Mouse (Mus musculus) monocyte, adult 2 months (primary cell): ENCODE data around the gene 1700029J07Rik.

Experiments used
- DNase-seq, 2 experiments: peaks; one replicate each; pipeline ENCODE4 v3.0.0; 2022; ENCODE audit warnings: low spot score in 2 of 2, low read depth in 1 of 2

The 1700029J07Rik gene

DNA sequence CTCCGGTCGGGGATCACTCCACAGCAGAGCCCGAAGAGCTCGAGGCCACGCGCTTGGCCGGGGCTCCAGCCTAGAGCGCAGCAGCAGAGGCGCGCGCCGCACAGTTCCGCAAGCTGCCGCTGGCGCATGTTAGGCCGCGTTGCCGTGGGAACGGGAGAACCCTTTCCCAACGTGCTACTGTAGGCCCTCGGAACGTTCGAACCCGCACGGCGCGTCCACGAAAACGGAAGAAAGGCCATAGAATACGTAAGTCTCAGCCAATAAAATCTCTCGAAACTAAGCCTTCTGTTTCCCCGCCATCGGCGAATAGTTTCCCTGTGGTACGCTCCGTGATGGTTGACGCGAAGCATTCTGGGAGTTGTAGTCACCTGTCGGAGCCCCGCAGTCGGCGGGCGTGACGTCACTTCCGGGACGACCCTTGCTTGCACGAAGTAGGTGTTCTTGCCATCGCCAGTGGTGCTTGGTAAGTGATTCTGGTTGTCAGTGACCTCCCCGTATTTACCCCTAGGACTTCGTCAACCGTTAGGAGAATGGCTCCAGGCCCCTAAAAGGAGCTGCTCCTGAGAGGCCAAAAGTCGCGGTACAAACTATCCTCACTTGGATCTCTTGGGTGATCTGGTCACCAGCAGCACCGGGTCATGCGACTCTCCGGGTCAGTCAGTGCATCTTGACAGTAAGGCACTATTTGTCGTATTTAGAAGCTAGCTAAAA is at the start of gene 1700029J07Rik, which contains the start of gene Ufsp2:
Gene 1700029J07Rik (minus strand): TSS at position 127 of the 711 bp plus-strand sequence.
Gene Ufsp2 (plus strand): TSS at position 403 of the 711 bp plus-strand sequence.
- peak; percentile 82 to 94 for DNase-seq

DNA sequence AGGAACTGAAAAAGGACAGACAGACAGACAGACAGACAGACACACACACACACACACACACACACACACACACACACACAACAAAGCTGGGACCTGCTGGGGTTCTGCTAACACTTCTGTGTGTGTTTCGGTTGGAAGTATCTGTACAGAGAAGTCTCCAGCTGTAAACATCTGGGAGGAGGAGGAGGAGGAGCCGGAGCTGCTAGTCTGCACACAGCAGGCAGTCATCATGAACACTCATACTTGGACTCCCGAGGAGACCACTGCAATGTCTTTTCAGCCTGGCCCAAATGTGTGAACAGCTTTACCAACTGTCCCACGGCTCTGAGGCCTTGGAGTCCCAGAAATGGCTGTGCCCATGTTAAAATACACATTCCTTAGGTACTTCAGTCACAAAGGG is 49.3 kb upstream of the 1700029J07Rik start:
- DNase-seq: no peak

DNA sequence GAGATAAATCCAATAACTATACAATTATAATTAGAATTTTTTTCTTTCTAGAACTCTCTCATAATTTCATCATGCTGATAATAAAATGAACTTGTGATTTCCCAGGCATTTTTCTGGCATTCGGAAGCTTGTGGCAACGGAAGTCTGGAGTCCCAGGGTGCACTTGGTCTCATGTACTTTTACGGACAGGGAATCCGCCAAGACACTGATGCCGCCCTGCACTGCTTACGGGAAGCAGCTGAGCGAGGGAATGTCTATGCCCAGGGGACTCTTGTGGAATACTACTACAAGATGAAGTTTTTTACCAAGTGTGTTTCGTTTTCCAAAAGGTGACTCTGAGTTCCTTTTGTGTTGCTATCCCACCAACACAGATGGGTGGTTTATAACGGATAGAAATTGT is 47.7 kb upstream of the 1700029J07Rik start:
- DNase-seq: no peak

DNA sequence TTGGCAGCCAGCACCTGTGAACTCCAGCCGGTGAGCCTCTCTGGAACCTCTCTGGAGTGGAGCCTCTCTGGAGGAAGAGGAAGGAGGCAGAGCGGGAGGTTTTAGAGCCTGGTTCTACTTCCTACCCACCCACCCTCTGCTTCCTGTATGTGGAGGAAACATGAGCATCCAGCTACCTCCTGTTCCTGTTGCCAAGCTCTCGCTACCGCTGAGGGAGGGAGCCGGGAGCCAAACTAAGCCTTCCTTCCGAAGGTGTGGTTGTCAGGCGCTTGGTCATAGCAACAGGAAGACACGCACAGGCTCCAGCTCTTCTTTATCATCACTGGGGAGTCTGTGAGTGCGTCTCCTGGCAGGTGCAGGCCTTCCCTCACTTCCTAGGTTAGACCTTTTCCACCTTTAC is 47.2 kb upstream of the 1700029J07Rik start:
- no peak for DNase-seq

DNA sequence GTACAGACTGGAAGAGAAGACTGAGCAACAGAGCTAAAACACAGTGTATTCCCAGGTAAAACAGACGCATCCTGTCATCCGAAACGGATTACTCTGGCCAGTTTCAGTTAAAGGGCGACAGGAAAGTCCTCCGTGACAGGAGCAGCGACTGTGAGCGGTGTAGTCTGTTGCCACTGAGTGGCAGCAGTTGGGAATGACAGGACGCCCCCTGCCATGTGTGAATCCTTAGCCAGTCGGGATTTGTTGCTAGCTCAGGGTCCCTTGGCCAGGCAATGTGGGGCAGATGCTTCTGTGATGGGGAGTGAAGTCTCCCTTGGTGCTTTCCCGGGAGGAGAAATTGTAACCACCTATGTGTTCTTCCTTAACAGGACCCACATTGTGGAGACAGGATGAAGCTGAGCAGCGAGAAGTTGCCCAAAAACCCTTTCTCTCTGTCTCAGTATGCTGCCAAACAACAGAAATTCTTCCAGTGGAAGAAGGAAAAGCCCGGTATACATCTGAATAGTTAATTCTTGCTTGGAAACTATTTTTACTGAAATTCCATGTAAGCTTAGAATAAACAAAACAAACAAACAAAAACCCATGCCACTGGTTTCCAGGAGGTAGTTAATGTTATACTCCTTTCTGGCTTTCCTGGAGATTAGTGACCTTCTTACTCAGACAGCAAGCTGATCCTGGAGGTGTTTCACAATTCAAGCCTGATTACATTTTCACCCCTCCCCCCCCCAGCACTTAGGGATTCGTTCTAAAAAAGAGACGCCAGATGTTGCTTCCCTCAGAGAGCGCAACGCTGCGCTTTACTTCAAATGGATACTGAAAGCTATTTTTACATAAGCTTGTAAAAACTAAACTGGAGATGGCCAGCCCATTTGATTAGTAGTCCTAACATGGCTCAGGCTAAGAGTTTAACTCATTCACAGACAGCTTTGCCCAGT is 36.0 kb upstream of the 1700029J07Rik start:
- no peak for DNase-seq

DNA sequence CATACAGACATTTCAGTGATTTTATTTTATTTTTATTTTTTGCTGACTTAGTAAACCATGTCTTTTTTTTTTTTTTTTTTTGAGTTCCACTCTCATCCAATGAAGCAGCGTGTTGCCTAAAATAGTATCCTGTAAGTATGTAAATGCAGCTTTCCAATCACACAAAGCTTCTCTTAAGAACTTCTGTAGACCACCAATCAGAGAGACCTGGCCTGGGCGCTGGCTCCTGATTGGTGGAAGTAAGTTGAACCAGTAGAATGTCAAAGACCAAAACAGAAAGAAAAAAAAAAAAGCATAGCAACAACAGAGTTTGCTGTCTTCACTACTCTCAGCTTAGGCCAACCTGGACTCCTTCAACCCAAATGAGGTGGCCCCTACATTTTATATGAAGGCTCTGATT is 35.3 kb upstream of the 1700029J07Rik start:
- no peak for DNase-seq

DNA sequence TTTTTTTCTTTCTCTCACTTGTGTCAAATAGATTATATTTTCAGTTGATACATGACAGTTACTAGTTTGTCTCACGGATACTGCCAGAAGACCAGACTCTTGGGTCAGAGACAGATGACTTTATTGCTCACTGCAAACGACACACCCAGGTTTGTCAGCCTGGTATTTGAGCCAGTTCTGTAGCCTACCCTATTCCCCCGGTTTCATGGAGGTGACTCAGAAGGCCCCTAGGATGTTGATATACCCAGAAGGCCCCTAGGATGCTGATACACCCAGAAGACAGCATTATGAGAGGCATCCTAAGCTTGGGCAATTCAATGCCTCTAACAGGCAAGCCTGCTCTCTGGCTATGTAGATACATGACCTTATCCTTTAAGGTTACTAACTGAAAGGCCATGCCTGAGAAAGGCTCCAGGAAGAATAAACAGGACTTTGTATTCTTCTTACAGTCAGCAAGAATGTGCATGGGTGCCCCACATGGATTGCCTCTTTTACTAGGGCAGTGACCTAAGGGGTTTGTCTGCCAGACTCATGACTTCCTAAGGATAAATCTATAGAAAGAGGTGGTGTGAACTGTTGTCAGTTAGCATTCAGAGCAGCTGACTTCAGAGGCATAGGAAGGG is 32.1 kb upstream of the 1700029J07Rik start:
- DNase-seq: no peak

DNA sequence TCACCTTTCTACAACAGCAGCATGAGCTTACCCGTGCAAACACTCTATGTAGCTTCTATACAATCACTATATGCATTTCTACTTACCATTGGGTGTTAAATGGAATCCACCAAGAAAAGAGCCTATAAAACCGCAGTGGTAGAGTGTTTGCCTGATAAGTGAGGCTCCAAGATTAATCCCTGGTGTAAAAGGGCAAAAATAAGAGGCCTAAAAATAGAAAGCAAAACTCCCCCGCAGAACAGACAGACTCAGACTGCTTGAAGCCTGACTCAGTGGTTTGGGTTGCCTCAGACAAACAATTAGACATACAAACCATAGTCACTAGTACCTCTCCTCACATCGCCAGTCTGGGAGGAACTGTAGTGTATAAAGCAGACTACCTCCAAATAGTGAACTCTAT is 30.5 kb upstream of the 1700029J07Rik start, which contains the start of gene Ankrd37:
Gene Ankrd37 (minus strand): TSS at position 112 of the 400 bp plus-strand sequence.
- no peak for DNase-seq

DNA sequence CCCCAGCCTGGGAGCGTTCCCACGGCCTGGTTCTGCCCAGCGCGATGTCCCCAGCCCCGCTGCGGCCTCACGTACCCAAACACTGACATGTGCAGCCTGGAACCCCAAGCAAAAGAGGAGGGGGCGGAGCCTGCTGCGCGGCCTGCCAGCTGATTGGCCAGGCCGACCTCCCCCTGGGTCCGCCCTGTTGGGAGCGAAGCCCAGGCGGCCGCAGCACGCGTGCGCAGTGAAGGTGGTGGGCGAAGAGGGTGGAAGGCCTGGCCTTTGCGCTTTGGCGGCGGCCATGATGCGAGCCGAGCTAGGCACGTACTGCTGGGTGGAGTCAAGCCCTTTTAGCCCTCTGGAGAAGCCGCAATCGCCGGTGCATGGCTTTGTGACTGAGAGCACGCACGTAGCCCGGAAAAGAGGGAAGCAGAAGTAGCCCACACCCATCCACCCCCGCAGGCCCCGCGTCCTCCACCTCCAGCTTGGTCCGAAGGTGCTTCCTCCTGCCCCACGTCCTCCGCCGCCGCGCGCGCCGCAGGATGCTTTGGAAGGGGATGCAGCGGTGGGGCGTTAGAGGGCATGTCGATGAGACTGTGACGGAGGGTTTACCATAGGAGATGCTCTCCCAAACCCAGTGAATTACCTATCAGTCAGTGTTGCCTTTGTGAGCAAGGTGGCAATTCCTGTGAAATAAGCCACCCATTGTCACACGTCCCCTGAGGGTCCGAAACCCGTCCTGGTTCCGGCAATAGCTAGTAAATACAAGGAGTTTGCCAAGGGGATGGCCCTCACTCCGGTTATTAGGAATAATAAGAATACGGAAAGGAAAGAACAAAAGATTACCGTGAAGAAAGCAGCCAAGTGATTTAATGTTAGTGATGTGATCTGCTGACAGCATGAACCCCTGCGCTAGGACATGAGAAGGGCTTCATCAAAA is 25.0 kb upstream of the 1700029J07Rik start:
- peak; percentile 92 to 95 for DNase-seq

DNA sequence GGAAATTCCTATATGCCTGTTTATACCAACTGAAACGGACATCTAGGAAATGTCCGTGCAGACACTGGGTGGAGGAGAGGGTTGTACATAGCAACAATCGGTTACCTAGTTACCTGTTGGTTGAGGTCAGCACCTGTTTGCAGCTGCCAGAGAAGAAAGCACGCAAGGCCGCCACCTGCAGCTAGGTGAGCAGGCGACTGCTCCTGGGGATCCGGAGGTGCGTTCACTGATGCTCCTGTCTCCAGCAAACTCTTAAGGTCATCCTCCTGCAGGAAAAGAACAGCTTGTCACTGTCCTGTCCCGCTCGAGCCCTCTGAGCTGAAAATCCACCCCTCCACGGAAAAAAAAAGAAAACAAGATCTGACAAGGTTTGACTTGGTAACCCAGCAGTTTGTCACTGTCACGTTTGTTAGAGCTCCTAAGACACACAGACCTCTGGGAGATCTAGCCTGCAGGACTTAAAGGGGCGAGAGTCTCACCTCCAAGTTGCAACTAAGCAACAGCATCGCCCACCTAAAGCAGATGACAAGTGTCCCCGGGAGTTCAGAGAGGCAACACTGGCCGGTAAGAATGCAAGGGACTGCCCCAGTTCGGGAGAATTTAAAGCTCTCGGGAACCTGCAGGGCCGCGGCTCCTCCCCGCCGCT is 24.2 kb upstream of the 1700029J07Rik start, which contains the start of gene Lrp2bp:
Gene Lrp2bp (plus strand): TSS at position 166 of the 646 bp plus-strand sequence.
- DNase-seq: no peak

DNA sequence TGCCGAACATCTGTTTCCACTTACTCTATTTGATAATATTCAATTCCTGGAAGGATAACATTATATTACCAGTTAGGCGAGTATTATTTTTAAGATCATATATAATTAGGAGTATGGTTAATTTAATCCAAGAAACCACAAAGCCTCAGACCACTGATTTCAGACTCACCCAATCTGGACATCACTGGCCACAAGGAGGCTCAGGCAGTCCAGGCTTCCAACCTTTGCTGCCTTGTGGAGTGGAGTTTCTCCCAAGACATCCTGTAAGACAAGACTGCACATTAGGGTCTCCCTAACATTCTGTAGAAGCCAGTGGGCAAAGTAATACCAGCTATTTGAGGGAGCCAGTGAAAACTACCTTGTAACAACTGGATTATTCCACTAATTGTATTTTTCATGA is 23.2 kb upstream of the 1700029J07Rik start:
- no peak for DNase-seq

DNA sequence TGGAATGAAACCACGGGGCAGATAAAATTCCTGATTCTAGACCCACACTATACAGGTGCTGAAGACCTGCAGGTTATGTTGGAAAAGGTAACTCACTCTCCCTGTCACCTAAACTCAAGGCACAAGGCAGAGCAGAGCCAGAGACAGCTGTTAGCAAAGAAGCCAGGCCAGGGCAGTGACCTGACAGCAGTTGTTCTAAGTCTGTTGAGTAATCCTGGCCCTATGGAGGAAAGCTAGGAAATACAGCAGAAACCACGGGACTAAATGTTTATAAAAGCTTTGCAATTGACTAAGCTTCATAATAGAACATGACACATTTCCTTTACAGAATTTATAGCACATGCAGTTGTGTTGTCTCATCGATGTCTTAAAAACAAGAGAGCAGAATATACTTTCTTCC is 20.5 kb upstream of the 1700029J07Rik start:
- no peak for DNase-seq

DNA sequence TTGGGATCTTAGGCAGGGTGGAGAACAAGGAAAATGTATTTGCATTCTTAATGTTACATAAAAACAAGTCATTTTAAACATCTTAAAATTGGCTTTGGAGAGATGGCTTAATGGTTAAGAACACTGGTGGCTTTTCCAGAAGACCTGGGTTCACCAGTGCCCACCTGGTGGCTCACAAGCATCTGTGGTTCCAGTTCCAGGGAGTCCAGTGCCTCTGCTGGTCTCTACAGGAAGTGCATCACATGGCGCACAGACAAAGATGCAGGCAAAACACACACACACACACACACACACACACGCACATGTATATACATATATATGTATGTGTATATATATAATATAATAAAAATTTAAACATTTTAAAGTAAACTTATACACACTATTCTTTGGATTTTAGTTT is 19.1 kb upstream of the 1700029J07Rik start:
- no peak for DNase-seq

DNA sequence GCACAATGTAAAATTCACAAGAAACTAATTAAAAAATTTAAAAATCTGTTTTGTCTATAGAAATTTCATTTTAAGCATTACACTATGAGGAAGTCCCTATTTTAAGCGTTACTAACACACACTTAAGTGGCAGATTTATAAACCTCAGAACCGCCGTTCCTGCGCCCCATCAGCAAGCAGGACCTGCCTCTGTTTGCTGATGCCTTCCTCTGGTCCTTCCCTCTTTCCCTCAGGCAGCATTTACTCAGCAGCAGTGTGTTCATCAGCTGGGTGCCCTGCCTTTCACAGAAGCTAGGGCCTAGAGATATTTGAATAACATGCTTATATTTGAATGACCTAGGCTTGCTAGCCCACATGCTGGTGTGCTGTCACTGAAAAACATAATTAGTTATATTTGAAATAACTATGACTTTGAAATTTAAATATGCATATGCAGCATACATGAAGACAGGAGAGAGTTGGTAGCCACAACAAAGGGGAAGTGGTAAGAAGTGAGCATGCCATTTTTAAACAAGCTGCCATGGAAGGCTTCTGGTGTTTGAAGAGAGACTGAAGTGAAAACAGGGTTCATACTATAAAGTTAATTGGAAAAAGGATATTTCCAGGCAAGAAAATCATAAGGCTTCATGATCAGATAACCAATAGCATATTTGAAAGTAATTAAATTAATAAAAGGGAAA is 15.7 kb upstream of the 1700029J07Rik start:
- DNase-seq: no peak

DNA sequence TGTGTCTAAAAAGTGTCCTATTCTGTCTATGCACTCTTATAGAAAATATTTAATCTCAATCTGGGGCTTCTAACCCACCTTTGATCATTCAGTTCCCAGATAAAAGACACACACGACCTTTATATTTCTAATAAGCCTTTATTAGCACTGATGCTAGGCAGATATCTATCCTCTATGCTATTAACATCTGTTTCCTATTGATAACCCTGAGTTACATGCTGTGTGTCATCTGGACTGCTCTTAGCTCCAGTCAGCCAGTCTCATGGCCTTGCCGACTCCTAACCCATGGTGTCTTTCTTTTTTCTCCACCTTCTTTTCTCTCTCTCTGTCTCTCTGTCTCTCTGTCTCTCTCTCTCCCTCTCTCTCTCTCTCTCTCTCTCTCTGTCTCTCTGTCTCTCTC is 13.1 kb upstream of the 1700029J07Rik start:
- DNase-seq: no peak

DNA sequence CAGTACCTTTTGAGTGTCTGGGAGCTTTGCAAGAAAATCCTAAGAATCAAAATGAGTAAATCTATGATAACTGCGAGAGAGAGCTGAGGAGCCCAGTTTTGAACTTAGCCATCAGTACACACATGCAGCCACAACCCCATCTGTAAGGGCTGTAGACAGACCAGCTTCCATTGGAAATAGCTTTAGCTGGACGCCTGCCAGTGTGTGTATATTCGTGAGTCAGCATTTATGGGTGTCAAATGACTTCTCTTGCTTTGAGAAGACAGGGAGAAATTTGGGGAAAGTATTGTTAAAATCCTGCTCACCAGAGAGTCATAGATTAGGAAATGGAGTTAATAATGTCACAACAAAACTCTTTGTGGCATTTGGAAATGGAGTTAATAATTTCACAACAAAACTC is 11.6 kb upstream of the 1700029J07Rik start:
- no peak for DNase-seq

DNA sequence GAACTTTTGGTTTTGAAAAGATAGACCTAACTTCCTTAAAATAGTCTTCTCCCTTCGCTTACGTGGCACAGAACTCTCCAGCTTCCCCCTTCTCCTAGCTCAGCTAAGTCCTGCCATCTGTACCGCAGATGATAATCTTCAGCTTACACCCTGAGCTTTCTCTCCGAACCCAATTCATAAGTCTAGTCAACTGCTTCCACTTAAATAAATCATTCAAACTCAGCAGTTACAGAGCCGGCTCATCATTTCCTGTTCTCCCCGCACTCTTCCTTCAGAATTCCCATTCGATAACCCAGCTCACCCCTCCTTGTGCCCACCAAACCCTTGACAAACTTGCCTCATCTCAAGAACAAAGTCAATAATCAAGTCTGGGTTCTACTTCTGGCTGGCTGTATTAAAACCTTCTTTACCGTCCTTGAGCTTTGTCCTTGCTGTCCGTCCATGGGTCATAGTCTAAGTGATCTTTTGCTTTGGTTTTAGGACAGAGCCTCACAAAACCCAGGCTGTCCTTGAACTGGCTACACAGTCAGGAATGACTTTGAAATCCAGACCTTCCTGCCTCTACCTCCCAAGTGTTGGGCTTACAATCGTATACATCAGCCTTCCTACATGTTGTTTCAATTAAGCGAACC is 901 bp upstream of the 1700029J07Rik start:
- DNase-seq: no peak

DNA sequence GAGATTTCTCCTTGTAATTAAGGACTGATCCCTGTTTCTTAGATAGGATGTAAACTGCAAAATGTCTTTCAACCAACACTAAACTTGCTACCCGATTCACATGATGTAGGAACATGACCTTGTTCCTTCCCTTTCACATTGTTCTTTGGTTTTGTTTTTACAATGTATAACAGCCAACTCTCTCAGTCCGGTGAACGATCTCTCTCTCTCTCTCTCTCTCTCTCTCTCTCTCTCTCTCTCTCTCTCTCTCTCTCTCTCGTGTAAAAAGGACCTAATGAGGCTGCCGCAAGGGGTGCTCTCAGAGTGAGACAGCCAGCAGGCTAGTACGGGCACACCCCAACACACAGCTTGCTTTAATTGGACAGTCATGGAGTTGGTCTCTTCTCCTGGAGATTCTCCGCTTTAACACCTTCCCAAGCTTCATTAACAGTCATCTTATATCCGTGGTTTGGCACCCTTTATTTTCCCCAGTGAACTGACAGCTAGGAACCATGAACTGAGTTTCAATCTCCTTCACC is 1.0 kb downstream of the 1700029J07Rik start:
- DNase-seq: no peak

DNA sequence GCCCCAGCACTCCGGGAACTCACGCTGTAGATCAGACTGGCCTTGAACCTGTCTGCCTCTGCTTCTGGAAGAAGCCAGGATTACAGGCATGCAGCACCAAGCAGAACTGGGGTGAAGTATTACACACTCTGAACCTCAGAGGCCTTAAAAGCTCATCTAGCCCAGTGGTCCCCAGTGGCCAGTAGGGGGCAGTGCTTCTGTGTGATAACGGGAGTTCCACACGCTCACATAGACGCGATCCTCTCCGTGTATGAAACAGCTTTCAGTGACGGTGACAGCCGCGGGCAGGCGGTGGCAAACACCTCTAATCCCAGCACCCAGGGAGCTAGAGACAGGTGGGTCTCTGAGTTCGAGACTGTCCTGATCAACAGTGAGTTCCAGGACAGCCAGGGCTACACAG is 4.2 kb downstream of the 1700029J07Rik start:
- DNase-seq: no peak
